Mouse (Mus musculus) liver, embryonic 15.5 days (tissue): ENCODE measurements around the gene Ccdc34. TPM values are rescaled to one million over a fixed set of nuclear protein-coding genes. Genes with fewer than 3 reads are reported as not detected.

Experiments used
- ATAC-seq: fragments of 200-750 bp; cut with Nextera tagmentation; 2 replicates; pipeline ENCODE4 v1.8.0; 2017; ENCODE audit warnings: moderate number of reproducible peaks, mild to moderate bottlenecking, moderate library complexity; ENCODE audit not compliant: insufficient read depth
- H3K27ac ChIP-seq: fragments of 300-500 bp; sonication (generic); replicated peaks from 2 replicates; pipeline ENCODE4 v1.5.1; 2015; ENCODE audit warnings: mild to moderate bottlenecking, inconsistent platforms
- H3K27me3 ChIP-seq: fragments of 300-500 bp; sonication (generic); 2 replicates; pipeline ENCODE4 v1.6.1; 2015; ENCODE audit warnings: mild to moderate bottlenecking, inconsistent platforms
- H3K36me3 ChIP-seq: fragments of 300-500 bp; sonication (generic); replicated peaks from 2 replicates; pipeline ENCODE4 v1.6.1; 2015; ENCODE audit warnings: moderate library complexity, mild to moderate bottlenecking, inconsistent platforms
- H3K4me1 ChIP-seq: fragments of 300-500 bp; sonication (generic); replicated peaks from 2 replicates; pipeline ENCODE4 v1.6.1; 2015; ENCODE audit warnings: inconsistent platforms
- H3K4me2 ChIP-seq: fragments of 300-500 bp; sonication (generic); 2 replicates; pipeline ENCODE4 v1.6.1; 2015; ENCODE audit warnings: moderate library complexity, mild to moderate bottlenecking, inconsistent platforms
- H3K4me3 ChIP-seq: fragments of 300-500 bp; sonication (generic); replicated peaks from 2 replicates; pipeline ENCODE4 v1.5.1; 2015; ENCODE audit warnings: mild to moderate bottlenecking, inconsistent platforms
- H3K9ac ChIP-seq: fragments of 300-500 bp; sonication (generic); 2 replicates; pipeline ENCODE4 v1.6.1; 2015; ENCODE audit warnings: moderate library complexity, mild to moderate bottlenecking, inconsistent platforms
- H3K9me3 ChIP-seq: fragments of 300-500 bp; sonication (generic); replicated peaks from 2 replicates; pipeline ENCODE4 v1.6.1; 2016; ENCODE audit warnings: inconsistent platforms
- WGBS: fragments of 180-500 bp; shearing (Covaris S2); methylation state at CpG from one replicate; pipeline ENCODE4 v1.1.7; 2015; ENCODE audit warnings: mixed read lengths; ENCODE audit not compliant: insufficient replicate concordance; 5-methylcytosine and 5-hydroxymethylcytosine counted together
- polyA plus RNA-seq: library from polyadenylated mRNA; unstranded; fragments of >200 nt; fragmentation: Nextera tagmentation; extraction: Ambion mirVana; gene quantifications from 2 replicates; pipeline ENCODE4 v1.2.1, GENCODE M21; 2015

Gene Ccdc34
- polyA plus RNA-seq, 1 experiment from 2014 or later, result 19.4 TPM

- no peaks in the 10 kb centered on the region for H3K27me3 ChIP-seq
- H3K9me3 ChIP-seq, result no peaks in the 10 kb centered on the region
- no peaks in the 10 kb centered on the region for H3K36me3 ChIP-seq
- H3K9ac ChIP-seq, result no peak overlapping the region
- 60% methylated on average over 6 of the region's 6 CpGs for WGBS
- no peak overlapping the region for H3K4me2 ChIP-seq
- ATAC-seq, result no peak
- no peak overlapping the region for H3K4me3 ChIP-seq
- no peak overlapping the region for H3K27ac ChIP-seq
- no peaks in the 10 kb centered on the region for H3K4me1 ChIP-seq
These were observed 164.6 kb downstream of the Ccdc34 start for GRCm38 (mm10) chr2:110182248-110182647.

GRCm38 (mm10) chr2:110182795-110183486 lies 165.3 kb downstream of the Ccdc34 start:
- no peaks in the 10 kb centered on the region for H3K9me3 ChIP-seq
- 63% methylated on average over 4 of the region's 4 CpGs for WGBS

GRCm38 (mm10) chr2:110184071-110184470 lies 166.5 kb downstream of the Ccdc34 start:
- ATAC-seq, result no peak
- no peaks in the 10 kb centered on the region for H3K4me1 ChIP-seq
- no peak overlapping the region for H3K4me3 ChIP-seq
- no peak overlapping the region for H3K4me2 ChIP-seq
- no peak overlapping the region for H3K9ac ChIP-seq
- no peak overlapping the region for H3K27ac ChIP-seq
- H3K9me3 ChIP-seq, result no peaks in the 10 kb centered on the region
- 69% methylated on average over 1 of the region's 1 CpGs for WGBS
- H3K36me3 ChIP-seq, result no peaks in the 10 kb centered on the region
- no peaks in the 10 kb centered on the region for H3K27me3 ChIP-seq

More at GRCm38 (mm10) chr2:110182795-110183486, 165.3 kb downstream of the Ccdc34 start:
- no peaks in the 10 kb centered on the region for H3K27me3 ChIP-seq
- no peaks in the 10 kb centered on the region for H3K36me3 ChIP-seq
- no peaks in the 10 kb centered on the region for H3K4me1 ChIP-seq
- ATAC-seq, result no peak
- no peak overlapping the region for H3K27ac ChIP-seq
- H3K4me2 ChIP-seq, result no peak overlapping the region
- no peak overlapping the region for H3K9ac ChIP-seq
- no peak overlapping the region for H3K4me3 ChIP-seq

GRCm38 (mm10) chr2:110186427-110186980 lies 168.9 kb downstream of the Ccdc34 start:
- Histone ChIP-seq H3K27ac (no peak overlapping the region), H3K4me1 (no peaks in the 10 kb centered on the region), H3K9me3 (no peaks in the 10 kb centered on the region), H3K9ac (no peak overlapping the region), H3K4me3 (no peak overlapping the region), H3K4me2 (no peak overlapping the region), H3K36me3 (no peaks in the 10 kb centered on the region), H3K27me3 (no peaks in the 10 kb centered on the region; the same call in 1 of the 2 replicates)
- no peak for ATAC-seq
- 35% methylated on average over 6 of the region's 6 CpGs for WGBS

- H3K4me3 ChIP-seq, result no peak overlapping the region
- H3K4me2 ChIP-seq, result no peak overlapping the region
- H3K27ac ChIP-seq, result no peak overlapping the region
- H3K4me1 ChIP-seq, result no peaks in the 10 kb centered on the region
- H3K9me3 ChIP-seq, result no peaks in the 10 kb centered on the region
- WGBS, result 60% methylated on average over 4 of the region's 4 CpGs
- H3K9ac ChIP-seq, result no peak overlapping the region
- no peak for ATAC-seq
- H3K27me3 ChIP-seq, result no peaks in the 10 kb centered on the region; the same call in 1 of the 2 replicates
- no peaks in the 10 kb centered on the region for H3K36me3 ChIP-seq
These were observed 171.2 kb downstream of the Ccdc34 start for GRCm38 (mm10) chr2:110188696-110189397.

- H3K9me3 ChIP-seq, result no peaks in the 10 kb centered on the region
- no peaks in the 10 kb centered on the region for H3K36me3 ChIP-seq
- 65% methylated on average over 2 of the region's 2 CpGs for WGBS
- H3K4me3 ChIP-seq, result no peak overlapping the region
- H3K9ac ChIP-seq, result no peak overlapping the region
- no peaks in the 10 kb centered on the region; the same call in 1 of the 2 replicates for H3K27me3 ChIP-seq
- no peak overlapping the region for H3K4me2 ChIP-seq
- no peak overlapping the region for H3K27ac ChIP-seq
- ATAC-seq, result no peak
- no peaks in the 10 kb centered on the region for H3K4me1 ChIP-seq
These were observed 172.8 kb downstream of the Ccdc34 start for GRCm38 (mm10) chr2:110190416-110190815.

- Histone ChIP-seq H3K36me3 (no peaks in the 10 kb centered on the region), H3K9me3 (no peaks in the 10 kb centered on the region), H3K4me3 (no peak overlapping the region), H3K27ac (no peak overlapping the region), H3K4me1 (no peaks in the 10 kb centered on the region), H3K4me2 (no peak overlapping the region), H3K9ac (no peak overlapping the region), H3K27me3 (no peaks in the 10 kb centered on the region; the same call in 1 of the 2 replicates)
- no peak for ATAC-seq
- WGBS, result 59% methylated on average over 4 of the region's 4 CpGs
These were observed 173.6 kb downstream of the Ccdc34 start for GRCm38 (mm10) chr2:110191186-110191690.

- H3K4me1 ChIP-seq, result no peaks in the 10 kb centered on the region
- no peak overlapping the region for H3K27ac ChIP-seq
- no peak overlapping the region for H3K4me2 ChIP-seq
- no peaks in the 10 kb centered on the region for H3K9me3 ChIP-seq
- no peak overlapping the region for H3K9ac ChIP-seq
- H3K27me3 ChIP-seq, result no peaks in the 10 kb centered on the region; the same call in 1 of the 2 replicates
- no peaks in the 10 kb centered on the region for H3K36me3 ChIP-seq
- WGBS, result 29% methylated on average over 15 of the region's 15 CpGs
- ATAC-seq, result no peak
- no peak overlapping the region for H3K4me3 ChIP-seq
These were observed 174.5 kb downstream of the Ccdc34 start for GRCm38 (mm10) chr2:110191965-110192701.

- ATAC-seq, result no peak
- no peaks in the 10 kb centered on the region for H3K4me1 ChIP-seq
- no peak overlapping the region for H3K4me2 ChIP-seq
- H3K36me3 ChIP-seq, result no peaks in the 10 kb centered on the region
- WGBS, result 29% methylated on average over 3 of the region's 3 CpGs
- no peaks in the 10 kb centered on the region; the same call in 1 of the 2 replicates for H3K27me3 ChIP-seq
- H3K4me3 ChIP-seq, result no peak overlapping the region
- no peak overlapping the region for H3K9ac ChIP-seq
- no peaks in the 10 kb centered on the region for H3K9me3 ChIP-seq
- H3K27ac ChIP-seq, result no peak overlapping the region
These were observed 175.2 kb downstream of the Ccdc34 start for GRCm38 (mm10) chr2:110192702-110193312.

GRCm38 (mm10) chr2:110196551-110196950 lies 178.9 kb downstream of the Ccdc34 start:
- ATAC-seq, result no peak
- no peaks in the 10 kb centered on the region for H3K36me3 ChIP-seq
- no peak overlapping the region for H3K4me2 ChIP-seq
- H3K27ac ChIP-seq, result no peak overlapping the region
- H3K4me3 ChIP-seq, result no peak overlapping the region
- no peaks in the 10 kb centered on the region for H3K4me1 ChIP-seq
- H3K9me3 ChIP-seq, result no peaks in the 10 kb centered on the region
- no peaks in the 10 kb centered on the region for H3K27me3 ChIP-seq
- 54% methylated on average over 2 of the region's 2 CpGs for WGBS
- H3K9ac ChIP-seq, result no peak overlapping the region
